Mouse (Mus musculus) erythroblast, embryonic 14.5 days (primary cell): ENCODE data around the gene Lrr1.

Source experiments
- GATA1 ChIP-seq: IDR thresholded peaks from 2 replicates; pipeline ENCODE4 v1.6.1; 2012; ENCODE audit warnings: low read length, inconsistent platforms, mixed read lengths
- TAL1 ChIP-seq: IDR thresholded peaks from 3 replicates; pipeline ENCODE4 v1.6.1; 2012; ENCODE audit warnings: low read length, inconsistent platforms, mixed read lengths

DNA sequence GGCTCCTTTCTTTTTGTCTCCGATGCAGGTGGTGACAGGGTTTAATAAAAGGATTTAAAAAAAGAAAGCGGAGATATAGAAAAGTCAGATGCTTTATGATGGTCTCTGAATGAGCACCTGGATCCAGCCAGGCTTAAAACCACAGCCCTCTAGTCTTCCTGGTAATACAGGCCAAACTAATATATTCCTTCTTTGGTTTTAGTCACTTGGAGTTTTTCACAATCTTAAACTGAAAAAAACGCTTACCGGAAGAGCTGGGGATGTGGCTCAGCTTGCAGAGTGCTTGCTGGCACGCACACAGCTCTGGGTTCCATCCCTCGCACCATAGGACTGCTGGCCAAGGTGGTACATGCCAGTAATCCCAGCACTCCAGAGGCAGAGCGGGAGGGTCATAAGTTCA, 48.0 kb downstream of the Lrr1 start:
- no peak for TF ChIP-seq GATA1
- no peak for TF ChIP-seq TAL1
